Comparison of ENCODE assay signal across 10 mouse cellular contexts in genomic region chr7:143556964-143557610, GRCm38 (mm10). TPM values are rescaled to one million over a fixed set of nuclear protein-coding genes. Genes with fewer than 3 reads are reported as not detected.
DNase-seq lines count a peak whose midpoint lies in the region; ATAC-seq and TF ChIP-seq lines count a peak whose summit lies in the region.
"Had no signal": no experiment of that assay in that cellular context is flagged by ENCODE, and none has a peak within 500 bp of the region (broad histone marks: within the 10 kb centered on the region; RNA-seq: fewer than 3 reads in every experiment).

No protein-coding gene starts in this region.

- no peak overlapping the region for H3K4me3 ChIP-seq in hindbrain, embryonic 10.5 days
- H3K4me3 ChIP-seq in hindbrain, embryonic 11.5 days (ENCODE audit: low read depth, low read length): no peak overlapping the region
- H3K4me3 ChIP-seq in G1E (ENCODE audit: low read depth, low read length): peak overlapping the region; percentile 47; the same call in 1 of the 2 replicates
- H3K4me3 ChIP-seq in liver, embryonic 16.5 days (ENCODE audit: low read depth, low read length): no peak overlapping the region

- no peak for ATAC-seq in hindbrain, embryonic 11.5 days (ENCODE audit: low FRiP score)
- peak; percentile 87 for ATAC-seq in G1E (ENCODE audit: extremely low read depth, insufficient number of reproducible peaks, low FRiP score, poor library complexity, severe bottlenecking)
- peak; percentile 90 for ATAC-seq in liver, embryonic 16.5 days (ENCODE audit: low read depth)

- H3K4me2 ChIP-seq in hindbrain, embryonic 11.5 days (replicated peaks; ENCODE audit: low read depth, low read length): no peak overlapping the region
- H3K4me2 ChIP-seq in liver, embryonic 16.5 days (ENCODE audit: low read depth, low read length): no peak overlapping the region

- H3K27ac ChIP-seq in hindbrain, embryonic 10.5 days: 0 out of 2 replicates have a peak overlapping the region, but pooled peaks have one; percentile 23
- no peak overlapping the region for H3K27ac ChIP-seq in hindbrain, embryonic 11.5 days (ENCODE audit: low read depth, low read length)
- peak overlapping the region; percentile 46 for H3K27ac ChIP-seq in liver, embryonic 16.5 days (ENCODE audit: low read length)
- H3K27ac ChIP-seq: macrophage had no signal

- no peak overlapping the region for H3K9ac ChIP-seq in hindbrain, embryonic 11.5 days (ENCODE audit: low read depth, low read length)
- peak overlapping the region; percentile 19; the same call in 1 of the 2 replicates for H3K9ac ChIP-seq in liver, embryonic 16.5 days (ENCODE audit: low read depth, low read length)

- intact Hi-C loops in heart, postnatal 25 days (cut with DNase I): no loop called here

- no peaks in the 10 kb centered on the region for H3K9me3 ChIP-seq in hindbrain, embryonic 10.5 days
- H3K9me3 ChIP-seq in hindbrain, embryonic 11.5 days (ENCODE audit: control insufficient read depth, low read length): no peaks in the 10 kb centered on the region
- no peaks in the 10 kb centered on the region for H3K9me3 ChIP-seq in G1E (replicated peaks)
- H3K9me3 ChIP-seq in liver, embryonic 16.5 days (replicated peaks; ENCODE audit: control insufficient read depth, low read length): no peaks in the 10 kb centered on the region

- H3K4me1 ChIP-seq in hindbrain, embryonic 10.5 days (replicated peaks): no peaks in the 10 kb centered on the region
- H3K4me1 ChIP-seq in hindbrain, embryonic 11.5 days (replicated peaks; ENCODE audit: control insufficient read depth, insufficient read depth, low read length): no peaks in the 10 kb centered on the region
- H3K4me1 ChIP-seq in G1E (ENCODE audit: insufficient read depth, low read depth, low read length): peaks cover 41% of the 10 kb centered on the region
- peaks cover 11% of the 10 kb centered on the region for H3K4me1 ChIP-seq in liver, embryonic 16.5 days (ENCODE audit: control insufficient read depth, low read depth, low read length)

- WGBS in hindbrain, embryonic 10.5 days: 87% methylated on average over 8 of the region's 8 CpGs
- 77% methylated on average over 8 of the region's 8 CpGs for WGBS in hindbrain, embryonic 11.5 days
- 46% methylated on average over 8 of the region's 8 CpGs for WGBS in liver, embryonic 16.5 days (ENCODE audit: insufficient replicate concordance)

- no peak for DNase-seq in hindbrain, embryonic 10.5 days (ENCODE audit: low spot score)
- no peak for DNase-seq in hindbrain, embryonic 11.5 days (ENCODE audit: low spot score)
- peak; percentile 57 for DNase-seq in G1E (ENCODE audit: low spot score)
- peak; percentile 16 for DNase-seq in brain, embryonic 18.5 days (ENCODE audit: low read depth, low spot score)
- DNase-seq in heart, postnatal 25 days (ENCODE audit: low spot score): peak; percentile 22
- peak; percentile 35 for DNase-seq in right cerebral cortex, postnatal 14 days
- DNase-seq in natural killer cell, adult 2 months (ENCODE audit: low spot score in 2 of 2): no peak

- H3K27me3 ChIP-seq in hindbrain, embryonic 10.5 days (ENCODE audit: insufficient read depth, poor library complexity, severe bottlenecking): no peaks in the 10 kb centered on the region
- no peaks in the 10 kb centered on the region for H3K27me3 ChIP-seq in hindbrain, embryonic 11.5 days (ENCODE audit: control insufficient read depth, insufficient read depth, low read length)
- H3K27me3 ChIP-seq in G1E (ENCODE audit: insufficient read depth, low read length): no peaks in the 10 kb centered on the region
- H3K27me3 ChIP-seq in liver, embryonic 16.5 days (ENCODE audit: control insufficient read depth, insufficient read depth, low read depth, low read length): no peaks in the 10 kb centered on the region

- peaks cover 89% of the 10 kb centered on the region for H3K36me3 ChIP-seq in hindbrain, embryonic 10.5 days
- 0 out of 2 replicates have a peak, but pooled peaks cover 7% of the 10 kb centered on the region for H3K36me3 ChIP-seq in hindbrain, embryonic 11.5 days (ENCODE audit: control insufficient read depth, insufficient read depth, low read length)
- peaks cover 97% of the 10 kb centered on the region for H3K36me3 ChIP-seq in G1E (replicated peaks)
- H3K36me3 ChIP-seq in liver, embryonic 16.5 days (ENCODE audit: control insufficient read depth, insufficient read depth): peaks cover 67% of the 10 kb centered on the region

- TF ChIP-seq CTCF in G1E (IDR thresholded peaks at IDR 0.05; ENCODE audit: low read depth, low read length): no peak

RNA-seq across cellular contexts. Expression of gene Nap1l4, which starts 8.2 kb away (rescaled TPM):
- 365 and 372 TPM in 2 replicates for polyA plus RNA-seq in hindbrain, embryonic 10.5 days (2016; fragmentation: Nextera tagmentation; extraction: Ambion mirVana)
- polyA plus RNA-seq in hindbrain, embryonic 11.5 days (2014; fragmentation: Nextera tagmentation; extraction: Ambion mirVana): 175 and 187 TPM in 2 replicates
- total RNA-seq in G1E (2014; fragmentation: Nextera tagmentation): 96.6 and 138 TPM in 2 replicates
- 146 and 158 TPM in 2 replicates for total RNA-seq in G1E (2017)
- polyA plus RNA-seq in G1E (2012): 59.5 and 84.7 TPM in 2 replicates
- total RNA-seq in heart, postnatal 25 days (2021): 100 to 1,000 TPM; 171 to 178 TPM
- 74.9 and 78.9 TPM in 2 replicates for polyA plus RNA-seq in liver, embryonic 16.5 days (2015; fragmentation: Nextera tagmentation; extraction: Ambion mirVana)

RNA-seq across cellular contexts. Expression of gene Cars, which starts 42.8 kb away (rescaled TPM):
- polyA plus RNA-seq in hindbrain, embryonic 10.5 days (2016; fragmentation: Nextera tagmentation; extraction: Ambion mirVana): 75.5 and 77.0 TPM in 2 replicates
- polyA plus RNA-seq in hindbrain, embryonic 11.5 days (2014; fragmentation: Nextera tagmentation; extraction: Ambion mirVana): 69.7 and 73.1 TPM in 2 replicates
- total RNA-seq in G1E (2014; fragmentation: Nextera tagmentation) (58.2 and 74.8 TPM in 2 replicates), G1E (2017) (41.3 and 54.5 TPM in 2 replicates)
- 46.4 and 80.5 TPM in 2 replicates for polyA plus RNA-seq in G1E (2012)
- 10 to 100 TPM; 18.3 to 18.4 TPM for total RNA-seq in heart, postnatal 25 days (2021)
- polyA plus RNA-seq in liver, embryonic 16.5 days (2015; fragmentation: Nextera tagmentation; extraction: Ambion mirVana): 62.0 and 64.3 TPM in 2 replicates

RNA-seq across cellular contexts. Expression of gene Phlda2, which starts 54.1 kb away (rescaled TPM):
- 0.92 and 1.5 TPM in 2 replicates for polyA plus RNA-seq in hindbrain, embryonic 10.5 days (2016; fragmentation: Nextera tagmentation; extraction: Ambion mirVana)
- polyA plus RNA-seq in hindbrain, embryonic 11.5 days (2014; fragmentation: Nextera tagmentation; extraction: Ambion mirVana): 1.3 and 2.1 TPM in 2 replicates
- total RNA-seq in G1E (2014; fragmentation: Nextera tagmentation) (2.1 and 6.4 TPM in 2 replicates), G1E (2017) (3.2 and 3.8 TPM in 2 replicates)
- polyA plus RNA-seq in G1E (2012): 18.7 and 22.1 TPM in 2 replicates
- total RNA-seq in heart, postnatal 25 days (2021): not detected
- polyA plus RNA-seq in liver, embryonic 16.5 days (2015; fragmentation: Nextera tagmentation; extraction: Ambion mirVana): 25.8 and 25.9 TPM in 2 replicates
- total RNA-seq: gastrocnemius, postnatal 4 days had no signal
- polyA plus RNA-seq: macrophage had no signal

Comparison
In these comparisons a context has a peak if more than half of its experiments do, and no peak if none do; other contexts are left out.
1. DNase-seq: peak in G1E (single experiment), brain, embryonic 18.5 days (single experiment), heart, postnatal 25 days (single experiment) and right cerebral cortex, postnatal 14 days (single experiment); none in hindbrain, embryonic 10.5 days (single experiment), hindbrain, embryonic 11.5 days (single experiment) and natural killer cell, adult 2 months (0 of 2).